ENCODE assay signal across 8 mouse cellular contexts in genomic region chr9:57633481-57634024, GRCm38 (mm10). TPM values are rescaled to one million over a fixed set of nuclear protein-coding genes. Genes with fewer than 3 reads are reported as not detected.
DNase-seq lines count a peak whose midpoint lies in the region; ATAC-seq lines count a peak whose summit lies in the region.

No protein-coding gene starts in this region.

- peaks cover 20% of the 10 kb centered on the region for H3K4me1 ChIP-seq in kidney, embryonic 16.5 days (ENCODE audit: insufficient read depth, low read length)
- H3K4me1 ChIP-seq in hindbrain, embryonic 12.5 days = peaks cover 17% of the 10 kb centered on the region

- no peak overlapping the region for H3K9ac ChIP-seq in kidney, embryonic 16.5 days (replicated peaks; ENCODE audit: low read length)
- no peak overlapping the region for H3K9ac ChIP-seq in hindbrain, embryonic 12.5 days

- H3K4me2 ChIP-seq in kidney, embryonic 16.5 days (replicated peaks; ENCODE audit: low read depth, low read length) = no peak overlapping the region
- H3K4me2 ChIP-seq in hindbrain, embryonic 12.5 days (replicated peaks) = no peak overlapping the region

- H3K36me3 ChIP-seq in kidney, embryonic 16.5 days (ENCODE audit: insufficient read depth, low read length) = peaks cover 29% of the 10 kb centered on the region
- H3K36me3 ChIP-seq in hindbrain, embryonic 12.5 days = peaks cover 35% of the 10 kb centered on the region

- peak; percentile 24; the same call in 1 of the 2 replicates for ATAC-seq in megakaryocyte, adult 5-6 weeks (ENCODE audit: poor library complexity, severe bottlenecking)
- ATAC-seq in kidney, embryonic 16.5 days (ENCODE audit: low FRiP score, low TSS enrichment) = no peak
- ATAC-seq in hindbrain, embryonic 12.5 days (ENCODE audit: low FRiP score) = no peak

- WGBS in kidney, embryonic 16.5 days = 57% methylated on average over 4 of the region's 4 CpGs
- 54% methylated on average over 4 of the region's 4 CpGs for WGBS in hindbrain, embryonic 12.5 days

- H3K4me3 ChIP-seq in kidney, embryonic 16.5 days (ENCODE audit: low read length) = no peak overlapping the region
- H3K4me3 ChIP-seq in hindbrain, embryonic 12.5 days = no peak overlapping the region

- no peaks in the 10 kb centered on the region for H3K9me3 ChIP-seq in kidney, embryonic 16.5 days (ENCODE audit: low read length)
- no peaks in the 10 kb centered on the region for H3K9me3 ChIP-seq in hindbrain, embryonic 12.5 days (replicated peaks)

- no peak overlapping the region for H3K27ac ChIP-seq in kidney, embryonic 16.5 days (ENCODE audit: low read length)
- no peak overlapping the region for H3K27ac ChIP-seq in hindbrain, embryonic 12.5 days

- H3K27me3 ChIP-seq in kidney, embryonic 16.5 days (ENCODE audit: insufficient read depth, low read length) = no peaks in the 10 kb centered on the region
- H3K27me3 ChIP-seq in hindbrain, embryonic 12.5 days = no peaks in the 10 kb centered on the region

- peak; percentile 57 to 70 for DNase-seq in layer of hippocampus, adult 18-20 months (ENCODE audit: low spot score in 2 of 2)
- no peak for DNase-seq in layer of hippocampus, adult 9-10 months (ENCODE audit: low spot score)
- peak; percentile 76 for DNase-seq in 416B (ENCODE audit: low read depth)
- peak; percentile 38 for DNase-seq in MN1 (ENCODE audit: low spot score)
- no peak for DNase-seq in cerebellum, postnatal 36 days

RNA-seq across cellular contexts. Expression of gene Lman1l, which starts 13.0 kb away (rescaled TPM):
- total RNA-seq in layer of hippocampus, adult 18-20 months (2021) = not detected
- not detected in 2 replicates for total RNA-seq in megakaryocyte, adult 5-6 weeks (2015)
- not detected in 2 replicates for total RNA-seq in megakaryocyte, adult 5-6 weeks (2017)
- not detected in 2 replicates for polyA plus RNA-seq in kidney, embryonic 16.5 days (2015; fragmentation: Nextera tagmentation; extraction: Ambion mirVana)
- not detected in 2 replicates for polyA plus RNA-seq in hindbrain, embryonic 12.5 days (2016; fragmentation: Nextera tagmentation; extraction: Ambion mirVana)

RNA-seq across cellular contexts. Expression of gene Csk, which starts 19.9 kb away (rescaled TPM):
- total RNA-seq in layer of hippocampus, adult 18-20 months (2021) = 10 to 100 TPM; 36.4 to 37.1 TPM
- 88.6 and 96.7 TPM in 2 replicates for total RNA-seq in megakaryocyte, adult 5-6 weeks (2015)
- 230 and 282 TPM in 2 replicates for total RNA-seq in megakaryocyte, adult 5-6 weeks (2017)
- polyA plus RNA-seq in kidney, embryonic 16.5 days (2015; fragmentation: Nextera tagmentation; extraction: Ambion mirVana) = 27.2 and 31.6 TPM in 2 replicates
- 38.3 and 41.6 TPM in 2 replicates for polyA plus RNA-seq in hindbrain, embryonic 12.5 days (2016; fragmentation: Nextera tagmentation; extraction: Ambion mirVana)

RNA-seq across cellular contexts. Expression of gene Cplx3, which starts 27.5 kb away (rescaled TPM):
- 1 to 10 TPM; 1.9 to 4.7 TPM for total RNA-seq in layer of hippocampus, adult 18-20 months (2021)
- not detected in 2 replicates for total RNA-seq in megakaryocyte, adult 5-6 weeks (2015)
- not detected in 2 replicates for total RNA-seq in megakaryocyte, adult 5-6 weeks (2017)
- polyA plus RNA-seq in kidney, embryonic 16.5 days (2015; fragmentation: Nextera tagmentation; extraction: Ambion mirVana) = not detected in 2 replicates
- 0.08 and 0.27 TPM in 2 replicates for polyA plus RNA-seq in hindbrain, embryonic 12.5 days (2016; fragmentation: Nextera tagmentation; extraction: Ambion mirVana)

RNA-seq across cellular contexts. Expression of gene Ulk3, which starts 44.3 kb away (rescaled TPM):
- 10 to 100 TPM; 24.0 to 32.2 TPM for total RNA-seq in layer of hippocampus, adult 18-20 months (2021)
- 8.8 and 10.0 TPM in 2 replicates for total RNA-seq in megakaryocyte, adult 5-6 weeks (2015)
- total RNA-seq in megakaryocyte, adult 5-6 weeks (2017) = 4.7 and 9.4 TPM in 2 replicates
- polyA plus RNA-seq in kidney, embryonic 16.5 days (2015; fragmentation: Nextera tagmentation; extraction: Ambion mirVana) = 18.3 and 22.7 TPM in 2 replicates
- 20.0 and 20.1 TPM in 2 replicates for polyA plus RNA-seq in hindbrain, embryonic 12.5 days (2016; fragmentation: Nextera tagmentation; extraction: Ambion mirVana)

RNA-seq across cellular contexts. Expression of gene Cyp1a2, which starts 50.0 kb away (rescaled TPM):
- total RNA-seq in layer of hippocampus, adult 18-20 months (2021) = not detected
- total RNA-seq in megakaryocyte, adult 5-6 weeks (2015) = not detected in 2 replicates
- total RNA-seq in megakaryocyte, adult 5-6 weeks (2017) = not detected in 2 replicates
- not detected in 2 replicates for polyA plus RNA-seq in kidney, embryonic 16.5 days (2015; fragmentation: Nextera tagmentation; extraction: Ambion mirVana)
- polyA plus RNA-seq in hindbrain, embryonic 12.5 days (2016; fragmentation: Nextera tagmentation; extraction: Ambion mirVana) = not detected in 2 replicates

Comparison
In these comparisons a context has a peak if more than half of its experiments do, and no peak if none do; other contexts are left out.
1. DNase-seq: peak in layer of hippocampus, adult 18-20 months (2 of 2), 416B (single experiment) and MN1 (single experiment); none in layer of hippocampus, adult 9-10 months (single experiment) and cerebellum, postnatal 36 days (0 of 2).